Mouse (Mus musculus): ENCODE data around the gene Rln1. TPM values are rescaled to one million over a fixed set of nuclear protein-coding genes. Genes with fewer than 3 reads are reported as not detected.
A peak's percentile ranks its signal among the peaks of the same experiment; 100 is the strongest.

Rln1 gene
- polyA plus RNA-seq (2015; fragmentation: Nextera tagmentation; extraction: Ambion mirVana), result 2.2 and 2.3 TPM in 2 replicates

DNA sequence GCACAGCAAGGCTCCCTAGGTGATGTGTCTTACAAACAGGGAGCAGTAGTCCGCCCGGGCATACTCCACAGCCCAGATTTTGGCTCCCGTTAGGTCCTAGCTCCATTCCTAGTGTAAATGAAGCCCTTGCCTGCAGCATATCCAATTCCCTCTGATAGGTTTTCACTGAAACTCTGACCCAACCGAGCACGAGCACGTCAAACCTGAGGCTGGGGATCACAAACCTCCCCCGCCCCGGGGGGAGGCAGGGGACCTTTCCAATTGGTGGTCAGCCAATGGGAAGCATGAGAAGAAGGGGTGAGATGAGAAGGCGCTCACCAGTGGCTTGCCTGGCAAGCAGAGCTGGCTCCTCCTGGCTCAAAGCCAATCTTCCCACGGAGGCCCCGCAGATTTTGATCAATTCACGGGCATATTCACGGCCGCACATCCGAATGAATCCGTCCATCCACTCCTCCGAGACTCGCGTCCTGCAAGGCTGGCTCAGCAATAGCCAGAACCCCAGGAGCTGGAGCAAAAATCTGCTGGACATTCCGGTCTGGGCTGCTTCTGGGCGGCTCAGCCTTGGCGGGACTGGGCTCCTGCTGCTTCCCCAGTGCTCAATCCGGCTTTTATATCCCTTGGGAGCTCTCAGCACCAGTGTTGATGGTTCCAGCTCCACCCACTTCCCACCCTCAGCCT is at the start of gene Rln1:
Rln1 (minus strand) TSS at position 603 of the 678 bp plus-strand sequence.
- 3% methylated on average over 23 of the region's 23 CpGs for WGBS
- H3K9ac ChIP-seq, result peak within 1 kb of the TSS; percentile 73
- H3K36me3 ChIP-seq, result no peaks in the 10 kb centered on the region
- H3K4me3 ChIP-seq, result peak within 1 kb of the TSS; percentile 47
- H3K27ac ChIP-seq (replicated peaks), result 0 out of 2 replicates have a peak within 1 kb of the TSS, but pooled peaks have one; percentile 18
- ATAC-seq (ENCODE audit: low read depth), result peak; percentile 81
- peak within 1 kb of the TSS; percentile 74 for H3K4me2 ChIP-seq
- no peaks in the 10 kb centered on the region for H3K9me3 ChIP-seq
- H3K27me3 ChIP-seq, result peaks cover 9% of the 10 kb centered on the region; the same call in 1 of the 2 replicates
- H3K4me1 ChIP-seq (replicated peaks), result peaks cover 12% of the 10 kb centered on the region; the same call in 1 of the 2 replicates

- WGBS, result 94% methylated on average over 5 of the region's 5 CpGs
- H3K9me3 ChIP-seq, result no peaks in the 10 kb centered on the region
- no peak overlapping the region for H3K4me2 ChIP-seq
- no peak overlapping the region for H3K27ac ChIP-seq (replicated peaks)
- H3K9ac ChIP-seq, result no peak overlapping the region
- H3K4me1 ChIP-seq (replicated peaks), result no peaks in the 10 kb centered on the region
- H3K36me3 ChIP-seq, result no peaks in the 10 kb centered on the region
- H3K27me3 ChIP-seq, result no peaks in the 10 kb centered on the region
- ATAC-seq (ENCODE audit: low read depth), result no peak
- no peak overlapping the region for H3K4me3 ChIP-seq
Measured at GRCm38 (mm10) chr19:29383368-29383767, 48.9 kb upstream of the Rln1 start.

DNA sequence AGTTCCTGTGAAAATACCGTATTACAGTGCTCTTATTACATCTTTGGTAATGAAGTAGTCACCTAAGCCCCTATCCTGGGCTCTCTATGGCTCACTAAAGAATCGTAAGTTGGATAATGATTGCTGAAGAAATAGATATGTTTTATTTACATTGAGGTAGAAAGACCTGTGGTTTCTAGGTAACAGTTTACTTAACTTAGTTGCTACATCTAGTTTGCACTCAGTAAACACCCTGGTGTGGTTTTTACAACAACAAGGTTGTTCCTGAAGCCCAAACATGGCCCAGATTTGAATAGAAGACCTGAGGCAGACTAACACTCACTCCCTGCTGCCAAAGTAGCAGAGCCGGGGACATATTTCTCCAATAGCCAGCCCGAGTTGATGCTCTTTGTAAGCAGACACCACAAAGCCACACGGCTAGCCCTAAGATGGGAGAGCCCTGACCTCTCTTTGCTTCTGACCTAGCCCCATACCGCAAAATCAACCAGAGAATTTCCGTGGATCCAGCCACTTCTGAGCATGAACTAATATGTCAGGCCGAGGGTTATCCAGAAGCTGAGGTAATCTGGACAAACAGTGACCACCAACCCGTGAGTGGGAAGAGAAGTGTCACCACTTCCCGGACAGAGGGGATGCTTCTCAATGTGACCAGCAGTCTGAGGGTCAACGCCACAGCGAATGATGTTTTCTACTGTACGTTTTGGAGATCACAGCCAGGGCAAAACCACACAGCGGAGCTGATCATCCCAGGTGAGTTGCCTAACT is 45.6 kb upstream of the Rln1 start:
- H3K4me1 ChIP-seq (replicated peaks), result no peaks in the 10 kb centered on the region
- ATAC-seq (ENCODE audit: low read depth), result no peak
- H3K27ac ChIP-seq (replicated peaks), result no peak overlapping the region
- H3K4me2 ChIP-seq, result no peak overlapping the region
- H3K9me3 ChIP-seq, result no peaks in the 10 kb centered on the region
- H3K4me3 ChIP-seq, result no peak overlapping the region
- no peak overlapping the region for H3K9ac ChIP-seq
- H3K27me3 ChIP-seq, result no peaks in the 10 kb centered on the region
- 92% methylated on average over 14 of the region's 14 CpGs for WGBS
- no peaks in the 10 kb centered on the region for H3K36me3 ChIP-seq

- WGBS, result 71% methylated on average over 3 of the region's 3 CpGs
- no peak overlapping the region for H3K4me3 ChIP-seq
- H3K9me3 ChIP-seq, result no peaks in the 10 kb centered on the region
- no peak overlapping the region for H3K27ac ChIP-seq (replicated peaks)
- ATAC-seq (ENCODE audit: low read depth), result no peak
- H3K27me3 ChIP-seq, result no peaks in the 10 kb centered on the region
- H3K9ac ChIP-seq, result no peak overlapping the region
- no peak overlapping the region for H3K4me2 ChIP-seq
- peaks cover 7% of the 10 kb centered on the region; the same call in 1 of the 2 replicates for H3K4me1 ChIP-seq (replicated peaks)
- no peaks in the 10 kb centered on the region for H3K36me3 ChIP-seq
Measured at GRCm38 (mm10) chr19:29376382-29376781, 41.9 kb upstream of the Rln1 start.

DNA sequence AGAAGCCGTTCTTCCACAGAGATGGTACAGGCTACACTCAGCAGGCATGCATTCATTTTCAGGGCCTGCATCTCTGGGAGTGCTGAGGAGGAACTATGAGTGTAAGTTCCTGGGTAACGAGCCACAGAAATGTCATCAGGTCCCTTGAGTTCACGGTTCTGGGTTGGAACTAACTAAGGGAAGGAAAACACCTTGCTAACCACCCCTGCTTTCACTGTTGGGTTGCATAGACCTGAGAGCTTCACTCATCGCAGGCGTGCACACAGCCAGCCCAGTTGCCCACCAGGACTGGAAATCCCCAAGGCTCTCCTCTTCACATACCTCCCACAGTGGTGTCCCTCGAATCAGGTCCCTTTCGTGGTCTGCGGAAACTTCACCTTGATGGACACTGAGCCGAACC is 40.5 kb upstream of the Rln1 start:
- Histone ChIP-seq H3K4me3 (no peak overlapping the region), H3K36me3 (no peaks in the 10 kb centered on the region), H3K27ac (replicated peaks) (no peak overlapping the region), H3K9me3 (no peaks in the 10 kb centered on the region), H3K4me1 (replicated peaks) (peaks cover 7% of the 10 kb centered on the region; the same call in 1 of the 2 replicates), H3K4me2 (no peak overlapping the region), H3K9ac (no peak overlapping the region), H3K27me3 (no peaks in the 10 kb centered on the region)
- 93% methylated on average over 9 of the region's 9 CpGs for WGBS
- no peak for ATAC-seq (ENCODE audit: low read depth)

- WGBS, result 32% methylated on average over 11 of the region's 11 CpGs
- H3K27me3 ChIP-seq, result no peaks in the 10 kb centered on the region
- H3K4me3 ChIP-seq, result peak overlapping the region; percentile 27
- H3K9me3 ChIP-seq, result no peaks in the 10 kb centered on the region
- peak overlapping the region; percentile 50 for H3K4me2 ChIP-seq
- no peaks in the 10 kb centered on the region for H3K36me3 ChIP-seq
- no peak for ATAC-seq (ENCODE audit: low read depth)
- peaks cover 7% of the 10 kb centered on the region; the same call in 1 of the 2 replicates for H3K4me1 ChIP-seq (replicated peaks)
- no peak overlapping the region for H3K27ac ChIP-seq (replicated peaks)
- H3K9ac ChIP-seq, result peak overlapping the region; percentile 50
Measured at GRCm38 (mm10) chr19:29373438-29373837, 39.0 kb upstream of the Rln1 start.

- no peaks in the 10 kb centered on the region for H3K36me3 ChIP-seq
- 85% methylated on average over 3 of the region's 3 CpGs for WGBS
- no peak overlapping the region for H3K4me3 ChIP-seq
- no peak overlapping the region for H3K27ac ChIP-seq (replicated peaks)
- H3K9me3 ChIP-seq, result no peaks in the 10 kb centered on the region
- H3K4me1 ChIP-seq (replicated peaks), result peaks cover 7% of the 10 kb centered on the region; the same call in 1 of the 2 replicates
- H3K9ac ChIP-seq, result no peak overlapping the region
- no peak overlapping the region for H3K4me2 ChIP-seq
- no peaks in the 10 kb centered on the region for H3K27me3 ChIP-seq
- ATAC-seq (ENCODE audit: low read depth), result no peak
Measured at GRCm38 (mm10) chr19:29372621-29373020, 38.2 kb upstream of the Rln1 start.

- Histone ChIP-seq H3K9me3 (no peaks in the 10 kb centered on the region), H3K36me3 (no peaks in the 10 kb centered on the region), H3K27me3 (no peaks in the 10 kb centered on the region), H3K27ac (replicated peaks) (no peak overlapping the region), H3K4me2 (no peak overlapping the region), H3K9ac (no peak overlapping the region), H3K4me1 (replicated peaks) (peaks cover 12% of the 10 kb centered on the region; the same call in 1 of the 2 replicates), H3K4me3 (no peak overlapping the region)
- ATAC-seq (ENCODE audit: low read depth), result no peak
- 77% methylated on average over 4 of the region's 4 CpGs for WGBS
Measured at GRCm38 (mm10) chr19:29372138-29372537, 37.7 kb upstream of the Rln1 start.

- no peaks in the 10 kb centered on the region for H3K36me3 ChIP-seq
- ATAC-seq (ENCODE audit: low read depth), result no peak
Measured at GRCm38 (mm10) chr19:29371284-29372081, 37.0 kb upstream of the Rln1 start.

DNA sequence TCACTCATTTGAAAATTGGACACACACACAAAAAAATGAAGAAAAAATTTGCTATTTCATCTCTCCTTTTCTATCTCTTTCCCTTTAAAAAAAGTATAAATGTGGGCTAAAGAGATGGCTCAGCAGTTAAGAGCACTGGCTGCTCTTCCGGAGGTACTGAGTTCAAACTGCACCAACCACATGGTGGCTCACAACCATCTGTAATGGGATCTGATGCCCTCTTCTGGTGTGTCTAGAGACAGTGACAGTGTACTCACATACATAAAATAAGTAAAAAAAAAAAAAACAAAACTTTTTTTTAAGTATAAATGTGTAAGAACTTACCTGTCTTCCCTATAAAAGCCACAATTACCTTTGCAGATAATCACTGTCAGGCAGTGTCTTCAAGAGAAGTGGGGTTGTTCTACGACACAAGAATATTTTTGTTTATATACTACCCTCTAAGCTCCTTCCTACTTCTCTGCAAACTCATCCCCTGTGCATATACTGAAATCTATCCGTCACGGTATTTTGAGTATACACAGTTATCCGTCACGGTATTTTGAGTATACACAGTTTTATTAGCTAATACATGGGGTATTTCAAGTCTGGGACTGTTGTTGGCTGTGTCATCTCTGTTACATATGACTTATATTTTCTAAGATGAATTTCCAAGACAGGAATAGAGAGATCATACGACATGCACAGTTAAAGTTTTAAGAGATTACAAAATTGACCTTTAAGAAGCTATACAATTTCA is 36.2 kb upstream of the Rln1 start:
- ATAC-seq (ENCODE audit: low read depth), result no peak
- no peak overlapping the region for H3K4me2 ChIP-seq
- 93% methylated on average over 7 of the region's 7 CpGs for WGBS
- no peak overlapping the region for H3K27ac ChIP-seq (replicated peaks)
- no peaks in the 10 kb centered on the region for H3K36me3 ChIP-seq
- H3K9me3 ChIP-seq, result no peaks in the 10 kb centered on the region
- H3K4me1 ChIP-seq (replicated peaks), result peaks cover 18% of the 10 kb centered on the region; the same call in 1 of the 2 replicates
- H3K27me3 ChIP-seq, result no peaks in the 10 kb centered on the region
- no peak overlapping the region for H3K4me3 ChIP-seq
- H3K9ac ChIP-seq, result no peak overlapping the region

More at GRCm38 (mm10) chr19:29371284-29372081, 37.0 kb upstream of the Rln1 start:
- Histone ChIP-seq H3K9me3 (no peaks in the 10 kb centered on the region), H3K27ac (replicated peaks) (no peak overlapping the region), H3K27me3 (no peaks in the 10 kb centered on the region), H3K4me3 (no peak overlapping the region), H3K4me2 (no peak overlapping the region), H3K9ac (no peak overlapping the region), H3K4me1 (replicated peaks) (peaks cover 18% of the 10 kb centered on the region; the same call in 1 of the 2 replicates)
- WGBS, result 84% methylated on average over 18 of the region's 18 CpGs

- Histone ChIP-seq H3K36me3 (no peaks in the 10 kb centered on the region), H3K4me1 (replicated peaks) (peaks cover 18% of the 10 kb centered on the region; the same call in 1 of the 2 replicates), H3K9me3 (no peaks in the 10 kb centered on the region), H3K4me2 (no peak overlapping the region), H3K27ac (replicated peaks) (no peak overlapping the region), H3K27me3 (no peaks in the 10 kb centered on the region), H3K4me3 (no peak overlapping the region), H3K9ac (no peak overlapping the region)
- ATAC-seq (ENCODE audit: low read depth), result no peak
- WGBS, result 68% methylated on average over 12 of the region's 12 CpGs
Measured at GRCm38 (mm10) chr19:29370112-29370511, 35.6 kb upstream of the Rln1 start.
